Mouse (Mus musculus) MEL (cell line): ENCODE data around the gene Ift20. TPM values are rescaled to one million over a fixed set of nuclear protein-coding genes. Genes with fewer than 3 reads are reported as not detected.

Experiments used
- DNase-seq: peaks from one replicate; pipeline ENCODE4 v3.0.0; 2011; ENCODE audit warnings: low read depth, low spot score
- H3K27ac ChIP-seq: 2 replicates; pipeline ENCODE4 v1.5.1; 2012; ENCODE audit warnings: low read depth, mild to moderate bottlenecking, control low read depth, low read length, moderate library complexity; ENCODE audit not compliant: control insufficient read depth
- H3K27me3 ChIP-seq, 2 experiments: fragments of 150-350 bp in 1 of 2; sonication (generic) in 1 of 2; 2 replicates each; pipeline ENCODE4 v1.6.1; 2012; ENCODE audit warnings: low read length in 2 of 2, mild to moderate bottlenecking in 2 of 2, improper control_type of control experiment in 1 of 2, moderate library complexity in 1 of 2; ENCODE audit not compliant: insufficient read depth in 2 of 2, control insufficient read depth in 1 of 2
- H3K36me3 ChIP-seq, 2 experiments: 2 replicates each; pipeline ENCODE4 v1.6.1; 2012 to 2014; ENCODE audit warnings: low read length in 2 of 2, improper control_type of control experiment in 1 of 2, inconsistent platforms in 1 of 2, mild to moderate bottlenecking in 1 of 2; ENCODE audit not compliant: insufficient read depth in 2 of 2, control insufficient read depth in 1 of 2
- H3K4me1 ChIP-seq, 2 experiments: fragments of 150-350 bp in 1 of 2; sonication (generic) in 1 of 2; 2 replicates each; pipeline ENCODE4 v1.6.1; 2012; ENCODE audit warnings: low read length in 2 of 2, improper control_type of control experiment in 1 of 2, mild to moderate bottlenecking in 1 of 2; ENCODE audit not compliant: insufficient read depth in 2 of 2, control insufficient read depth in 1 of 2
- H3K4me3 ChIP-seq, 2 experiments: fragments of 150-350 bp in 1 of 2; sonication (generic) in 1 of 2; 2 replicates each; pipeline ENCODE4 v1.5.1; 2012; ENCODE audit warnings: low read depth in 2 of 2, low read length in 2 of 2, mild to moderate bottlenecking in 2 of 2, moderate library complexity in 2 of 2, control low read depth in 1 of 2, improper control_type of control experiment in 1 of 2; ENCODE audit not compliant: control insufficient read depth in 1 of 2, insufficient read depth in 1 of 2
- H3K79me2 ChIP-seq: 2 replicates; pipeline ENCODE4 v1.6.1; 2012; ENCODE audit warnings: mild to moderate bottlenecking, low read length, moderate library complexity; ENCODE audit not compliant: control insufficient read depth, poor library complexity, insufficient read depth
- H3K9ac ChIP-seq: 2 replicates; pipeline ENCODE4 v1.6.1; 2012; ENCODE audit warnings: low read depth, mild to moderate bottlenecking, control low read depth, low read length, moderate library complexity; ENCODE audit not compliant: control insufficient read depth, poor library complexity, severe bottlenecking
- H3K9me3 ChIP-seq: fragments of 150-350 bp; sonication (generic); replicated peaks from 2 replicates; pipeline ENCODE4 v1.6.1; 2012; ENCODE audit warnings: mild to moderate bottlenecking, low read length, improper control_type of control experiment, moderate library complexity; ENCODE audit not compliant: insufficient read depth
- BHLHE40 ChIP-seq: IDR thresholded peaks from 2 replicates; pipeline ENCODE4 v1.6.1; 2012; ENCODE audit warnings: low read depth, mild to moderate bottlenecking, inconsistent platforms, low read length, improper control_type of control experiment, borderline replicate concordance
- CHD2 ChIP-seq: IDR thresholded peaks from 2 replicates; pipeline ENCODE4 v1.6.1; 2011; ENCODE audit warnings: low read length, improper control_type of control experiment
- E2F4 ChIP-seq: IDR thresholded peaks from 2 replicates; pipeline ENCODE4 v1.6.1; 2011; ENCODE audit warnings: low read depth, low read length, improper control_type of control experiment, borderline replicate concordance
- ELF1 ChIP-seq: IDR thresholded peaks from 2 replicates; pipeline ENCODE4 v1.6.1; 2014; ENCODE audit warnings: low read depth, mild to moderate bottlenecking, inconsistent platforms, low read length, improper control_type of control experiment, moderate library complexity
- EP300 ChIP-seq, 2 experiments: IDR thresholded peaks; 2 replicates each; pipeline ENCODE4 v1.6.1; 2011; ENCODE audit warnings: improper control_type of control experiment in 2 of 2, low read length in 2 of 2, low read depth in 1 of 2, mild to moderate bottlenecking in 1 of 2
- ETS1 ChIP-seq: IDR thresholded peaks from 2 replicates; pipeline ENCODE4 v1.6.1; 2012; ENCODE audit warnings: low read depth, mild to moderate bottlenecking, inconsistent platforms, low read length, improper control_type of control experiment, moderate library complexity
- GATA1 ChIP-seq: IDR thresholded peaks from 2 replicates; pipeline ENCODE4 v1.6.1; 2011; ENCODE audit warnings: low read depth, low read length, improper control_type of control experiment
- KAT2A ChIP-seq: conservative IDR thresholded peaks from 2 replicates; pipeline ENCODE4 v1.6.1; 2012; ENCODE audit warnings: low read depth, low read length, improper control_type of control experiment, inconsistent platforms
- MAX ChIP-seq: IDR thresholded peaks from 2 replicates; pipeline ENCODE4 v1.6.1; 2011; ENCODE audit warnings: low read length, improper control_type of control experiment
- MAZ ChIP-seq: IDR thresholded peaks from 2 replicates; pipeline ENCODE4 v1.6.1; 2012; ENCODE audit warnings: low read depth, mild to moderate bottlenecking, inconsistent platforms, low read length, improper control_type of control experiment
- MYB ChIP-seq: IDR thresholded peaks from 2 replicates; pipeline ENCODE4 v1.6.1; 2011; ENCODE audit warnings: mild to moderate bottlenecking, low read depth, low read length, improper control_type of control experiment
- MYC ChIP-seq: IDR thresholded peaks from 2 replicates; pipeline ENCODE4 v1.6.1; 2011; ENCODE audit warnings: low read depth, mild to moderate bottlenecking, low read length, improper control_type of control experiment, moderate library complexity
- NELFE ChIP-seq: IDR thresholded peaks from 2 replicates; pipeline ENCODE4 v1.6.1; 2011; ENCODE audit warnings: low read depth, low read length, improper control_type of control experiment
- NRF1 ChIP-seq: IDR thresholded peaks from 2 replicates; pipeline ENCODE4 v1.6.1; 2014; ENCODE audit warnings: low read depth, mild to moderate bottlenecking, inconsistent platforms, low read length, improper control_type of control experiment, moderate library complexity; ENCODE audit not compliant: poor library complexity, insufficient read depth, severe bottlenecking
- POLR2AphosphoS2 ChIP-seq: IDR thresholded peaks from 2 replicates; pipeline ENCODE4 v1.6.1; 2011; ENCODE audit warnings: low read length, improper control_type of control experiment
- RAD21 ChIP-seq: IDR thresholded peaks from 2 replicates; pipeline ENCODE4 v1.6.1; 2011; ENCODE audit warnings: mild to moderate bottlenecking, low read depth, low read length, improper control_type of control experiment
- RCOR1 ChIP-seq: IDR thresholded peaks from 2 replicates; pipeline ENCODE4 v1.6.1; 2012; ENCODE audit warnings: low read depth, mild to moderate bottlenecking, inconsistent platforms, low read length, improper control_type of control experiment
- SIN3A ChIP-seq: IDR thresholded peaks from 2 replicates; pipeline ENCODE4 v1.6.1; 2012; ENCODE audit warnings: low read length, improper control_type of control experiment, inconsistent platforms
- SMC3 ChIP-seq: IDR thresholded peaks from 2 replicates; pipeline ENCODE4 v1.6.1; 2011; ENCODE audit warnings: low read depth, low read length, improper control_type of control experiment
- TBP ChIP-seq: IDR thresholded peaks from 2 replicates; pipeline ENCODE4 v1.8.0; 2011; ENCODE audit warnings: low read depth, low read length, improper control_type of control experiment
- TCF12 ChIP-seq: IDR thresholded peaks from 2 replicates; pipeline ENCODE4 v1.6.1; 2014; ENCODE audit warnings: low read depth, mild to moderate bottlenecking, inconsistent platforms, low read length, improper control_type of control experiment, moderate library complexity
- UBTF ChIP-seq: IDR thresholded peaks from 2 replicates; pipeline ENCODE4 v1.6.1; 2012; ENCODE audit warnings: low read depth, mild to moderate bottlenecking, inconsistent platforms, low read length, improper control_type of control experiment, moderate library complexity, borderline replicate concordance; ENCODE audit not compliant: insufficient read depth
- USF1 ChIP-seq: IDR thresholded peaks from 2 replicates; pipeline ENCODE4 v1.6.1; 2014; ENCODE audit warnings: low read depth, mild to moderate bottlenecking, inconsistent platforms, low read length, improper control_type of control experiment, moderate library complexity
- USF2 ChIP-seq, 2 experiments: IDR thresholded peaks; 2 replicates each; pipeline ENCODE4 v1.6.1; 2011 to 2012; ENCODE audit warnings: improper control_type of control experiment in 2 of 2, low read length in 2 of 2, borderline replicate concordance in 1 of 2, inconsistent platforms in 1 of 2, low read depth in 1 of 2, mild to moderate bottlenecking in 1 of 2; ENCODE audit not compliant: insufficient read depth in 1 of 2
- ZC3H11A ChIP-seq: IDR thresholded peaks from 2 replicates; pipeline ENCODE4 v1.6.1; 2012; ENCODE audit warnings: low read depth, mild to moderate bottlenecking, inconsistent platforms, low read length, improper control_type of control experiment
- ZKSCAN1 ChIP-seq: IDR thresholded peaks from 2 replicates; pipeline ENCODE4 v1.6.1; 2012; ENCODE audit warnings: low read depth, mild to moderate bottlenecking, inconsistent platforms, low read length, improper control_type of control experiment, moderate library complexity
- ZMIZ1 ChIP-seq: IDR thresholded peaks from 2 replicates; pipeline ENCODE4 v1.6.1; 2012; ENCODE audit warnings: low read depth, mild to moderate bottlenecking, inconsistent platforms, low read length, improper control_type of control experiment, moderate library complexity
- ZNF384 ChIP-seq: IDR thresholded peaks from 2 replicates; pipeline ENCODE4 v1.6.1; 2012; ENCODE audit warnings: low read depth, mild to moderate bottlenecking, inconsistent platforms, low read length, improper control_type of control experiment
- polyA plus RNA-seq, 2 experiments: library from polyadenylated mRNA; stranded (reverse) in 1 of 2; unstranded in 1 of 2; fragments of >175 nt in 1 of 2; fragments of >200 nt in 1 of 2; gene quantifications; 2 replicates each; pipeline versions ENCODE4 v1.2.1 to v1.2.4; 2012; ENCODE audit warnings: low replicate concordance in 2 of 2, low read depth in 1 of 2; ENCODE audit not compliant: insufficient read length in 2 of 2, insufficient read depth in 1 of 2, missing spikeins in 1 of 2
- total RNA-seq: library from RNA; depleted of rRNA; stranded (reverse); fragments of 300-350 nt; gene quantifications from 2 replicates; pipeline ENCODE4 v1.2.3, GENCODE M21; 2012

Gene Ift20
- total and polyA plus RNA-seq, 3 experiments, result 128 to 196 TPM; not detected in 1

GRCm38 (mm10) chr11:78545181-78545580 lies 9.0 kb downstream of the Ift20 start (continued):
- TF ChIP-seq TCF12, result no peak

DNA sequence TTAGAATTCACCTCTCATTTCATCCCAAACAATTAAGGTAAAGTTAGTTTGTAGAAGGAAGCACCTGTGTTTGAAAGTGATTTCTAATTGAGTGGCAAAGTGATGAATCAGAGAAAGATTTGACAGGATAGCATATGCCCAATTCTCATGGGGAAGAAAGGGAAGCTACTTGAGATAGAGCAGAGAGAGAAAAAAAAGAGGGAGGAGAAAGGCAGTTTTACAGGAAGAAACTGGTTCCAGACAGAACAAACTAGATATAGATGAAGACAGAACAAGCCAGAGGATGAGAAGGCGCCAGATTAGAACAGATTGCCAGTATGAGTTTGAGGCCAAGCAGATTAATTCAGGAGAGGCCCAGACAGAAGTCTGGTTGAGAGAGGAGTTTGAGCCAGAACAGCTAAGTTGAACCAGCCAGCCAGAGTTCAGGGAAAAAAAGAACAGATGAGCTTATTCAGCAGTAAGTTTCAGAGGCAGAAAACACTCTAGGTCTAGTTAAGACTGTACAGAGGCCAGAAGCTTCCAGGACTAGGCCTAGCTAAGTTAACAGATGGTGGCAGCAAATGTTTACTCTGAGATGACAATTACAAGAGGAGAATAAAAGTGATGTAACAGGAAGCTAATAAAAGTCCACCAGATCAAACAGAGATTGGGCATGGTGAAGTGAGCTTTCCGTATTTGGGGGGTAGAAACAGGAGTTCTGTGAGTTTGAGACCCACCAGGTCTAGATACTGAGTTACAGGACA lies 11.7 kb downstream of the Ift20 start:
- H3K4me3 ChIP-seq, result peak overlapping the region; percentile 9 to 99; a peak in 2 of 4 replicates
- peak overlapping the region; percentile 80 for H3K27ac ChIP-seq
- peaks cover 52% of the 10 kb centered on the region for H3K79me2 ChIP-seq
- no peaks in the 10 kb centered on the region for H3K27me3 ChIP-seq
- H3K9me3 ChIP-seq, result no peaks in the 10 kb centered on the region
- H3K9ac ChIP-seq, result peak overlapping the region; percentile 66
- TF ChIP-seq EP300 (IDR thresholded peaks at IDR 0.05; ENCODE audit: low read depth in 1 of 2, low read length in 2 of 2) (peak in 1 of 2 experiments; percentile 1; a peak in 1 of 4 replicates), GATA1 (no peak), RCOR1 (peak; percentile 72; the same call in 1 of the 2 replicates), SIN3A (no peak), MYB (no peak), RAD21 (no peak), CHD2 (no peak), ZC3H11A (no peak), ZKSCAN1 (no peak), NRF1 (no peak), TBP (no peak), BHLHE40 (no peak), UBTF (no peak), NELFE (no peak), ZMIZ1 (no peak), KAT2A (no peak), USF2 (IDR thresholded peaks at IDR 0.05; ENCODE audit: borderline replicate concordance in 1 of 2, insufficient read depth in 1 of 2, low read depth in 1 of 2, low read length in 2 of 2) (no peak), SMC3 (no peak; the same call in 1 of the 2 replicates), MAZ (no peak), USF1 (no peak), ZNF384 (peak; percentile 78), ETS1 (no peak), MAX (no peak), E2F4 (no peak), POLR2AphosphoS2 (no peak), ELF1 (no peak), MYC (no peak)
- DNase-seq, result peak; percentile 51
- peaks cover 29 to 34% of the 10 kb centered on the region in 2 experiments for H3K4me1 ChIP-seq
- H3K36me3 ChIP-seq, result peaks cover 3 to 44% of the 10 kb centered on the region in 2 experiments
